Mouse (Mus musculus) testis, adult 2 months (tissue): ENCODE measurements around the gene Ttyh2. TPM values are rescaled to one million over a fixed set of nuclear protein-coding genes. Genes with fewer than 3 reads are reported as not detected.

Source experiments
- H3K27ac ChIP-seq: fragments of 200-500 bp; 2 replicates; pipeline ENCODE4 v1.5.1; 2012; ENCODE audit warnings: low read depth, low read length; ENCODE audit not compliant: control insufficient read depth, insufficient read depth
- H3K27me3 ChIP-seq: fragments of 200-500 bp; 2 replicates; pipeline ENCODE4 v1.6.1; 2012; ENCODE audit warnings: mild to moderate bottlenecking, low read length, moderate library complexity; ENCODE audit not compliant: control insufficient read depth, insufficient read depth
- H3K36me3 ChIP-seq: fragments of 200-500 bp; 2 replicates; pipeline ENCODE4 v1.6.1; 2012; ENCODE audit warnings: mild to moderate bottlenecking, low read length; ENCODE audit not compliant: control insufficient read depth, insufficient read depth
- H3K4me1 ChIP-seq: fragments of 200-500 bp; 2 replicates; pipeline ENCODE4 v1.6.1; 2012; ENCODE audit warnings: low read length; ENCODE audit not compliant: control insufficient read depth, insufficient read depth
- H3K4me3 ChIP-seq: fragments of 200-500 bp; 2 replicates; pipeline ENCODE4 v1.5.1; 2012; ENCODE audit warnings: low read depth, mild to moderate bottlenecking, low read length, moderate library complexity, mixed read lengths; ENCODE audit not compliant: control insufficient read depth
- CTCF ChIP-seq: fragments of 200-500 bp; IDR thresholded peaks from 2 replicates; pipeline ENCODE4 v1.5.1; 2012; ENCODE audit warnings: low read depth, mild to moderate bottlenecking, inconsistent platforms, low read length, moderate library complexity; ENCODE audit not compliant: control insufficient read depth, insufficient read depth, insufficient replicate concordance
- POLR2A ChIP-seq: fragments of 200-500 bp; IDR thresholded peaks from 2 replicates; pipeline ENCODE4 v1.6.1; 2012; ENCODE audit warnings: low read depth, mild to moderate bottlenecking, inconsistent platforms, low read length, moderate library complexity; ENCODE audit not compliant: control insufficient read depth
- polyA plus RNA-seq: library from polyadenylated mRNA; depleted of rRNA; stranded (reverse); fragments of >200 nt; gene quantifications from 2 replicates; pipeline ENCODE4 v1.2.3, GENCODE M21; 2012

Gene Ttyh2
- polyA plus RNA-seq, 1 experiment: 15.2 TPM

DNA sequence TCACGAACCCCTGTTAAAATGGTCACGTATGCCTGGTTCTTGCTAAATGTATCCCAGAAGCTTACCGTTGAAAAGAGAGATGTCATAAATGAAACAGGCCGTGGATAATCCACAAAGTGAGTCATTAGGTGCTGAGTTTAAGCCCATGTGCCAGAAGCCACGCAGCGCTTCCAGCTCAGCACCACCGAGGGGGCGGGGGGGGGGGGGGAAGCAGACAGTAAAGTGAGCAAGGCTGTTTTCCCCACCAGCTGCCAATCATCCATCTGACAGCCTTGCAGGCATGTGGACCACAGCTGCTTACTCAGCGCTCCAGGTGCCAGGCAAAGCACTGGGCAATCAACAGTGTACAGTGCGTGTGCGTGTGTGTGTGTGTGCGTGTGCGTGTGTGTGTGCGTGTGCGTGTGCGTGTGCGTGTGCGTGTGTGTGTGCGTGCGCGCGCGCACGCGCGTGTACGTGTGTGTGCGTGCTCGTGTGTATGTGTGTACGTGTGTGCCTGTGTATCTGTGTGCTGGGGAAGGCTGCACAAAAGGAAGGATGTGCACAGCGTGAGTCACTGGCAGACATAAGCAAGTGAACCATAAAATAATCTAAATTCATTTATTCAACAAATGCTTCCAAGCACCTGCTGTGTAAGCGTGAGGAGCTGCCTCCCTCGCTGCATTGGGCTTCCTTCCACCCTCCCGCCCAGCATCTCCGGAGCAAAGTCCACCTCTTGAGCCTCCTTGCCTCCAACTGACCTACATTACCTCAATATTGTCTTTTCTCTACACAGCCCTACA lies 38.3 kb upstream of the Ttyh2 start:
- Histone ChIP-seq H3K4me1 (peaks cover 16% of the 10 kb centered on the region), H3K27ac (no peak overlapping the region), H3K4me3 (no peak overlapping the region), H3K27me3 (no peaks in the 10 kb centered on the region), H3K36me3 (no peaks in the 10 kb centered on the region)
- TF ChIP-seq POLR2A (no peak), CTCF (no peak)

DNA sequence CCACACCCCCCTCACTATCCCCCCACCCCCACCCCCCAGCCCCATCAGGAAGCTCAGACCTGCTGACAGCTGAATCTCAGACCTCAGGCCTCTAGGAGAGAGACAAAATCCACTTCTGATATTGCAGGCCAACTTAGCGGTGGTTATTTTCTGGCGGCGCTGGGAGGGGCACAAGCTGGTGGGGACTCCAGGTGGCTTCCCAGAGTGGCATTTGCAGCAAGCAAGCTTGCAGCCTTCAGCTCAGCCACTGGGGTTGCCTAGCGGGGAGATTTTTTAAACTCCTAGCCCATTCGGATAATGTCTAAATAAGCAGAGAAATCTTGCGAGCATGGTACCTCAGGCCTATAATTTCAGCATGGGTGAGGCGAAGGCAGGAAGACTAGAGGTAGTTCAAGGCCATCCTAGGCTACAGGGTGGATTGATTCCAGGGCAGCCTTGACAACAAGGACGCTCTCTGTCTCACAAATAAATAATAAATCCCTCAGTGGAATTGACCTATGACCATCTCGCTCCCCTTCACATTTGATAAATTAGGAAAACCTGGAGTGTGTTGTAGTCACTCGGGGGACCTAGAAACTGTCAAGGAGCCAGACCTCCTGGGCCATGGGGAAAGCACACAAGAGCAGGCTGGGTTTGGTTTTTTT lies 36.5 kb upstream of the Ttyh2 start:
- TF ChIP-seq POLR2A: no peak
- H3K4me3 ChIP-seq: no peak overlapping the region
- H3K27ac ChIP-seq: no peak overlapping the region
- H3K36me3 ChIP-seq: no peaks in the 10 kb centered on the region
- H3K4me1 ChIP-seq: peaks cover 19% of the 10 kb centered on the region
- no peaks in the 10 kb centered on the region for H3K27me3 ChIP-seq

DNA sequence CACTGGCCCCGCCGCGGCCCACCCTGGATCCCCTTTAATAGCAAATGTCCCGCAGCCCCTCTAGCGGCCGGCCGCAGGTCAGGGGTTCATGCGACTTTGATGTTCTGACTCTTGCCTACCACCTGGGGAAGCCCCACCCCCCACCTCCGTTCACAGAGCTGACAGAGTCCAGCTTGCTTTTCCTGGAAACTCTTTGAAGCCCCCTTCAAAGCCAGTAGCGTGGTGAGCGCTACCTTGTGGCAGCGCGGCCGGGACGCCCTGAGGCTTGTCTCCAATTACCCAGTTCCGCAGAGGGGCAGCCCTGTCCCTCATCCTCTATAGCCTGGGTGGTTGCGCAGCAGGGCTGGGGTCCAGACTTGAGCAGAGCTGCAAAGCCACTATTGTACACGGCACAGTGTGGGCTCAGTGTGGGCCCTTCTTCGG lies 35.5 kb upstream of the Ttyh2 start:
- TF ChIP-seq POLR2A (no peak), CTCF (no peak)
- no peak overlapping the region for H3K4me3 ChIP-seq
- H3K36me3 ChIP-seq: no peaks in the 10 kb centered on the region
- no peak overlapping the region for H3K27ac ChIP-seq
- H3K27me3 ChIP-seq: no peaks in the 10 kb centered on the region
- H3K4me1 ChIP-seq: peaks cover 19% of the 10 kb centered on the region

DNA sequence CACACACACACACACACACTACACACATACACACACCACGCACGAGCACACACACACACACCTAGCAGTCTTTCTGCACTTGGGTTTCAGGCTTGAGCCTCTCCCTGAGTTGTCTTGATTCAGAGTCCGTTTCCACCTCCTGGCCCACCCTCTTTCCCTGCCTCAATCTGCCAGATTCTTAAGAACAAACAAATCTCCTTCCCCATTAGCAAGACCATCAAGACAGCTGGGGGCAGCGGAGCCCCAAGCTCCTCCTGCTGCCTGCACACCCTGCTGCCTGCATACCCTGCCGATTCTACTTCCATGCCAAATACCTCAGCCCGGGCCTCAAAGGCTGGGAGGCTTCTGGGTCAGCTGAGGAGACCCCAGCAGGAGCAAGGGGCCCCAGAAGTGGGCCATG lies 34.6 kb upstream of the Ttyh2 start:
- no peaks in the 10 kb centered on the region for H3K27me3 ChIP-seq
- H3K27ac ChIP-seq: no peak overlapping the region
- no peak overlapping the region for H3K4me3 ChIP-seq
- TF ChIP-seq CTCF (no peak), POLR2A (no peak)
- no peaks in the 10 kb centered on the region for H3K36me3 ChIP-seq
- peaks cover 19% of the 10 kb centered on the region for H3K4me1 ChIP-seq

DNA sequence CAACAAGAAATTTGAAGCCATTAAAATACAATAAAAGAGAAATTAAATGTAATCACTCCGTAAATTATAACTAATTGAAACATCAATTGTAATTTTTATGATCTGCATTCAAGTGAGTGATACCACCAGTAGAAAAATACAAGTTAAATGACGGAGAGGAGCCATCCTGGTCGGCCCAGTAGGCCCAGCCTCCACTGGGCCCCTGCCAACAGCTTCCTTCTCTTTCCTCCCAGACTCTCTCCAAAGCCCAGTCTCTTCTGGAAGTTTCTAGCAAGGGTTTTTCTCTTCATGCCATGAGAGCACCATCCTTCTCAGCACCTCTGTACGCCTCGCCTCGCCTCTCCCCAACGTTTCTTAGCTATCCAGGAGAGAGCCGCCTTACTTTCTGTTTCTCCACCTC lies 34.1 kb upstream of the Ttyh2 start:
- Histone ChIP-seq H3K27ac (no peak overlapping the region), H3K4me1 (peaks cover 16% of the 10 kb centered on the region), H3K27me3 (no peaks in the 10 kb centered on the region), H3K4me3 (no peak overlapping the region), H3K36me3 (no peaks in the 10 kb centered on the region)
- TF ChIP-seq POLR2A (no peak), CTCF (no peak)

DNA sequence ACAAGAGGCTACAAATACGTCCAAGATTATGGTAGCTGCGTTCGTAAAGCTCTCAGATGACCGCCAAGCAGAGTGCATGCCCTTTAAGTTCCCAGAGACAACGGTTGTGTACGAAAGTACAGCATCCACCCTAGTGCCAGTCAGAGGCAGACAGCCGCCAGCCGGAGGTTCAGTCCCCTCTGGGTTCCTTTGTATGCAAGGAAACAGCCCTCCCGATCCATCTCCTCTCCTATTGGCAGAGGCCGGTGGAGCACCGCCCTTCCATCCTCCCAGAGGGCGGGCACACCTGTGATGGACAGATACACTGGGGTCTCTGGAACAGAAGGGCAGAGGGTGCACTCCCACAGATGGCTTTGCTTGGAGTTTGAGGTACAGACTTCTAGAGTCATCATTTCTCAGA lies 33.0 kb upstream of the Ttyh2 start:
- Histone ChIP-seq H3K27ac (no peak overlapping the region), H3K4me1 (peaks cover 16% of the 10 kb centered on the region), H3K4me3 (peak overlapping the region; percentile 67), H3K27me3 (no peaks in the 10 kb centered on the region), H3K36me3 (no peaks in the 10 kb centered on the region)
- no peak for TF ChIP-seq POLR2A
- no peak for TF ChIP-seq CTCF

DNA sequence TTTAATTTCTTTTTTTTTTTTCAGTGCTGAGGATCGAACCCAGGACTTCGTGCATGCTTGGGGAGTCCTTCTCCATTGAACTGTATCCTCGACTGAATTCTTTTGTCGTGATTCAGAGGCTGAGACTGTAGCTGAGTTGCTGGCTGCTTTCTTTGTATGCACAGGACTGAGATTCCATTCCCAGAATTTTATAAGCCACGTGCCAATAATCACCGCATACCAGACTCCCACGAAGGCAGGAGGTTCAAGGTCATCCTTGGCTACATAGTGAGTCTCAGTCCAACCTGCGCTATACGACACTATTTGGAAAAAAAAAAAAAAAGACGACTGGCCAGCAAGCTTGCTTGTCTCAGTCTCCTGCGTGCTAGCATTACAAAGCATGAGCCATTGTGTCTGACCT lies 32.3 kb upstream of the Ttyh2 start:
- Histone ChIP-seq H3K27me3 (no peaks in the 10 kb centered on the region), H3K4me3 (no peak overlapping the region), H3K27ac (no peak overlapping the region), H3K4me1 (peaks cover 16% of the 10 kb centered on the region), H3K36me3 (no peaks in the 10 kb centered on the region)
- TF ChIP-seq CTCF (no peak), POLR2A (no peak)

DNA sequence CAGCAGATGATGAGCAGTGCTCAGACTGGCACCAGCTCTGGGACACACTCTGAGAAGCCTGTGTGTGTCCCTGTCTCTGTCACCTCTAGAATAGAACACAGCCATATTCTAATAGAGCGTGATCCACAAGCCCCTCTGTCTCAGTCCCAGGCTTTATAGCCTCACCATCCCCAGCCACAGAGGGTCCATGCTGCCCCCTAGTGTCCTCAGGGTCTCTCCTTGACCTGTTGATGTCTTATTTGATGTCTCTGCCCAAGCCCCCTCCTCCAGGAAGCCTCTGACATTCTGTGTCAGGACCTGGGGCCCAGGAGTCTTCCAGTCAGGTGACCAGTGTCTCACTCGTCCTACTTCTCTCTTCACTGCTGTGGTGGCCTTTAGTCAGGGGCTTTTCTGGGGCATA lies 31.1 kb upstream of the Ttyh2 start:
- Histone ChIP-seq H3K4me3 (no peak overlapping the region), H3K36me3 (no peaks in the 10 kb centered on the region), H3K4me1 (peaks cover 16% of the 10 kb centered on the region), H3K27me3 (no peaks in the 10 kb centered on the region), H3K27ac (no peak overlapping the region)
- TF ChIP-seq POLR2A (no peak), CTCF (no peak)
